Mouse (Mus musculus) cortical plate, adult 2 months (tissue): ENCODE measurements at regions not wholly inside any gene's neighbourhood (a gene's known extent, or its start where the extent isn't known, plus 50 kb on each side); places are given as distances from the start of the nearest gene placed in this dataset.

ENCODE experiments used
- CTCF ChIP-seq: fragments of 200-500 bp; IDR thresholded peaks from 2 replicates; pipeline ENCODE4 v1.5.1; 2011; ENCODE audit warnings: mild to moderate bottlenecking, control low read depth, low read length; ENCODE audit not compliant: insufficient read depth; ENCODE audit errors: extremely low read depth
- POLR2A ChIP-seq: fragments of 200-500 bp; IDR thresholded peaks from 2 replicates; pipeline ENCODE4 v1.6.1; 2011; ENCODE audit warnings: mild to moderate bottlenecking, low read length, control low read depth; ENCODE audit not compliant: insufficient read depth; ENCODE audit errors: extremely low read depth

DNA sequence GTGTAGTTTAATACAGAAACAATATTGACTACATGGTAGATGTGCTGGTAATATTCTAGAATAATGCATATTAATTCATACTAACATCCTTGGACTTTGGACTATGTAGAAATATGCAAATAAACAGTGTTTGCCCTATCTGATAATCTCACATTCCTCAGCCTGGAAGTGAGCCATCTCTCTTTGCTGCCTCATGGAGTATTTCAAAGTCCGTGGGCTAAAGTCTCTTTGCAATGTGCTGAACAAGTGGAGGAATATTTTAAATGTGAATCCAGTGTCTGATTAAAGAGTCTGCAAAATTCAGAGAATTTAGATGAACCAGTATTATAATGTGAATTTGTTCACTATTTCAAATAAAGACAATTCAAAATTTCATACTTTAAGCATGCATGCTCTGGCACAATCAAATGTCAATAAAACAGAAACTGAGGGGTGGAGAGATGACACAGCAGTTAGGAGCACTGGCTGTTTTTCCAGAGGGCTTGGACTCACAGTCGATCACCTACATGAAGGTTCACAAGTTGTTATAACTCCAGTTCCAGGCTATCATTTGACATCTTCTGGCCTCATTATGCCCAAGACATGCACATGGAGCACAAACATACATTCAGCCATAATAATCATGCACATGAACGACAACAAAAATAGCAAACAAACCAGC lies 487.6 kb upstream of the Adamts5 start:
- TF ChIP-seq CTCF (no peak), POLR2A (no peak)
